Mouse (Mus musculus): ENCODE data around the gene Gm13889. TPM values are rescaled to one million over a fixed set of nuclear protein-coding genes. Genes with fewer than 3 reads are reported as not detected.

Gene Gm13889
- polyA plus RNA-seq (2012; fragmentation: generic; extraction: Trizol) = under 1 TPM; 0.05 to 0.18 TPM

DNA sequence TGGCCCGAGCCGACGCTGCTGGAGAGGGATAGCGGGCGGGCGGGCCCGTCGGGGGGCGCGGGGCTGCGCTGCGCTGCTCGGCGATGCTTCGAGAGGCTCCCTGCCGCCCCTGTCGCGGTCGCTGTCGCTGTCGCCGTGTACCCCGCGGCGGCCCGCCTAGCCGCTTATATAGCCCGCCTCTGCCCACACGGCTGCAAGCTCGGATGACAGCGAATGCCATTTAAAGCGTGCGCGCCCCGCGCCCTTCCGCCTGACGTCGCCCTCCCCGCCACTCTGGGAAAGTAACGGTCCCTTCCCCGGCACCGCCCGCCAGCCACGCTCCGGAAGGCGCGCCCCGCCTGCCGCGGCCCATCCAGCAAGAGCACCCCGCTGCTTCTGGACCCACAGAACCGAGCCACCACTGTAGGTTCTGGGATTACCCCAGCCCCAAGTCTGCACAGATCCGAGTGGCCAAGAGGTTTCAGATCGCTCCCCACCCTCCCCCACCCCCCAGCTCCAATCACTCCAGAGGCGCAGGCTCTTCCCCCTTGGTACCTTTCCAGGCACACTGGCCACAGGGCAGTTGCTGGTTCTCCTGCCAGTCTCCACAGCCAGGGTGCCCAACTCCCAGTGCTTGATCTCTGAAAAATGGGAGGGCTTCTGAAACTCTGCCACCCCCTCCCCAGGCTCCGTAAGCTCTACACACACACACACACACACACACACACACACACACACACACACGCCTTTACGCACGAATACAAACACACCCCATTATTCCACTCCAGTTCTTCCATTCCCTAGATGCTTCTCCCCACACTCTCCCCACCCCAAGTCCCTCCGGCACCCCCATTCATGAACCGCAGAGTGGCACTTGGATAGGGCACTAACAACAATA lies at the start of gene Gm13889:
Gm13889 (minus strand) TSS at position 294 of the 877 bp plus-strand sequence.

DNA sequence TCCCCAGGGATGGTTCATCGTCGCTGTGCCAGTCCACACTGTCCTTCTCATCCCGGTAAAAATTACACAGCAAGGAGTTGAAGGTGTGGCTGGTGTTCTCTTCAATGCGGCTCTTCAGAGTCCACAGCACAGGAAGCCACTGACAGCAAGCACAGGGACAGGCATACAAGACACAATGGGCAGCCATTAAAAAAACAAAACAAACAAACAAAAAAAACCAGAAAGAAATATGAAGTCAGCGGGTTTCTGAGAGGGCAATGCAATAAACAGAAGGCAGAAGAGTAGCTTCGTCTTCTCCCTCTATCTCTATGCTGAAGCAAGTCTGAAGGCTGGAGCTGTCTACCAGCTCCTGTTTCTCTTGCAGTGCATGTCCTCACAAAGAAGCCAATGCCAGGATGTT lies 39.3 kb upstream of the Gm13889 start, which contains the start of gene Gm27027:
Gm27027 (minus strand) TSS at position 101 of the 400 bp plus-strand sequence.

Other genes with a start within 250 kb of the Gm13889 start
- gene Ext2, start 134.6 kb downstream of the Gm13889 start, polyA plus RNA-seq (2012; fragmentation: generic; extraction: Trizol) = 100 to 1,000 TPM in 1 of 2 experiments, 10 to 100 TPM in 1; 32.8 to 142 TPM
- gene Accs, start 107.3 kb downstream of the Gm13889 start, polyA plus RNA-seq (2012; fragmentation: generic; extraction: Trizol) = 1 to 10 TPM; 2.5 to 9.6 TPM
- under 1 TPM in 1 of 2 experiments, not detected in 1; 0.06 TPM for gene Accsl, start 88.0 kb downstream of the Gm13889 start, polyA plus RNA-seq (2012; fragmentation: generic; extraction: Trizol)
- gene Gm27027, start 39.2 kb upstream of the Gm13889 start, polyA plus RNA-seq (2012; fragmentation: generic; extraction: Trizol) = not detected
- gene Alkbh3, start 53.6 kb upstream of the Gm13889 start, polyA plus RNA-seq (2012; fragmentation: generic; extraction: Trizol) = 10 to 100 TPM; 52.6 to 66.8 TPM
- 10 to 100 TPM; 12.7 to 46.8 TPM for gene Hsd17b12, start 200.8 kb upstream of the Gm13889 start, polyA plus RNA-seq (2012; fragmentation: generic; extraction: Trizol)